Mouse (Mus musculus) cerebellum, adult 18-20 months (tissue): ENCODE measurements around the gene Dennd2a.
A peak's percentile ranks its signal among the peaks of the same experiment; 100 is the strongest.
"Not testable (repeated sequence)": the region's sequence is repeated elsewhere in the genome, so short reads cannot be mapped to it uniquely, and the experiment has no call there.

Experiments
- DNase-seq, 2 experiments: peaks; one replicate each; pipeline ENCODE4 v3.0.0; 2021

Gene Dennd2a

GRCm38 (mm10) chr6:39445801-39446572, 111.7 kb downstream of the Dennd2a start:
- DNase-seq = no peak

GRCm38 (mm10) chr6:39442786-39443287, 114.8 kb downstream of the Dennd2a start:
- DNase-seq = no peak

GRCm38 (mm10) chr6:39440207-39440606, 117.5 kb downstream of the Dennd2a start:
- DNase-seq = no peak

GRCm38 (mm10) chr6:39437519-39437918, 120.1 kb downstream of the Dennd2a start:
- not testable (repeated sequence) for DNase-seq

- no peak for DNase-seq
Measured at GRCm38 (mm10) chr6:39435875-39436274, 121.8 kb downstream of the Dennd2a start.

- DNase-seq = no peak
Measured at GRCm38 (mm10) chr6:39434886-39435492, 122.7 kb downstream of the Dennd2a start.

GRCm38 (mm10) chr6:39434111-39434885, 123.4 kb downstream of the Dennd2a start:
- no peak for DNase-seq

- DNase-seq = no peak
Measured at GRCm38 (mm10) chr6:39433701-39434100, 124.0 kb downstream of the Dennd2a start.

- DNase-seq = no peak
Measured at GRCm38 (mm10) chr6:39433174-39433573, 124.5 kb downstream of the Dennd2a start.

- DNase-seq = no peak
Measured at GRCm38 (mm10) chr6:39430722-39431121, 126.9 kb downstream of the Dennd2a start.

GRCm38 (mm10) chr6:39429007-39429788, 128.5 kb downstream of the Dennd2a start:
- DNase-seq = no peak

- DNase-seq = no peak
Measured at GRCm38 (mm10) chr6:39427276-39428003, 130.2 kb downstream of the Dennd2a start.

GRCm38 (mm10) chr6:39426725-39427124, 130.9 kb downstream of the Dennd2a start:
- DNase-seq = no peak

GRCm38 (mm10) chr6:39425181-39425580, 132.5 kb downstream of the Dennd2a start:
- no peak for DNase-seq

GRCm38 (mm10) chr6:39423686-39424085, 134.0 kb downstream of the Dennd2a start:
- DNase-seq = no peak

- no peak for DNase-seq
Measured at GRCm38 (mm10) chr6:39423130-39423551, 134.5 kb downstream of the Dennd2a start.

GRCm38 (mm10) chr6:39420867-39421266, 136.8 kb downstream of the Dennd2a start:
- DNase-seq = no peak

- DNase-seq = peak; percentile 91 to 93
Measured at GRCm38 (mm10) chr6:39419851-39420721, 137.6 kb downstream of the Dennd2a start, which contains the start of gene Mkrn1. Mkrn1 (minus strand) TSS chr6:39420462.

- DNase-seq = no peak
Measured at GRCm38 (mm10) chr6:39419386-39419850, 138.2 kb downstream of the Dennd2a start.

GRCm38 (mm10) chr6:39416654-39417053, 141.0 kb downstream of the Dennd2a start:
- DNase-seq = not testable (repeated sequence)

- peak; percentile 71 to 73 for DNase-seq
Measured at GRCm38 (mm10) chr6:39415762-39416161, 141.9 kb downstream of the Dennd2a start.
